Mouse (Mus musculus) stomach, postnatal 0 days (tissue): ENCODE data around the gene Scarf2. TPM values are rescaled to one million over a fixed set of nuclear protein-coding genes. Genes with fewer than 3 reads are reported as not detected.

Source experiments
- ATAC-seq: fragments of 200-750 bp; cut with Nextera tagmentation; 2 replicates; pipeline ENCODE4 v1.8.0; 2017; ENCODE audit not compliant: low FRiP score, low TSS enrichment
- DNase-seq: peaks from one replicate; pipeline ENCODE4 v3.0.0-alpha.2; 2016; ENCODE audit warnings: low spot score
- H3K27ac ChIP-seq: fragments of 300-500 bp; sonication (generic); replicated peaks from 2 replicates; pipeline ENCODE4 v1.5.1; 2014; ENCODE audit warnings: mild to moderate bottlenecking, control low read depth
- H3K27me3 ChIP-seq: fragments of 300-500 bp; sonication (generic); 2 replicates; pipeline ENCODE4 v1.6.1; 2014; ENCODE audit warnings: low read length; ENCODE audit not compliant: control insufficient read depth, insufficient read depth
- H3K36me3 ChIP-seq: fragments of 300-500 bp; sonication (generic); 2 replicates; pipeline ENCODE4 v1.6.1; 2014; ENCODE audit warnings: low read length, mixed read lengths; ENCODE audit not compliant: control insufficient read depth, insufficient read depth
- H3K4me1 ChIP-seq: fragments of 300-500 bp; sonication (generic); replicated peaks from 2 replicates; pipeline ENCODE4 v1.6.1; 2014; ENCODE audit warnings: antibody characterized with exemption; ENCODE audit not compliant: control insufficient read depth, insufficient read depth
- H3K4me2 ChIP-seq: fragments of 300-500 bp; sonication (generic); replicated peaks from 2 replicates; pipeline ENCODE4 v1.6.1; 2014; ENCODE audit warnings: low read depth, mild to moderate bottlenecking, control low read depth, moderate library complexity
- H3K4me3 ChIP-seq: fragments of 300-500 bp; sonication (generic); 2 replicates; pipeline ENCODE4 v1.5.1; 2014; ENCODE audit warnings: low read depth, low read length, control low read depth
- H3K9ac ChIP-seq: fragments of 300-500 bp; sonication (generic); 2 replicates; pipeline ENCODE4 v1.6.1; 2014; ENCODE audit warnings: mild to moderate bottlenecking, low read length, control low read depth, mixed read lengths
- H3K9me3 ChIP-seq: fragments of 300-500 bp; sonication (generic); 2 replicates; pipeline ENCODE4 v1.6.1; 2016; ENCODE audit warnings: low read length; ENCODE audit not compliant: control insufficient read depth
- CTCF ChIP-seq: IDR thresholded peaks from 2 replicates; pipeline ENCODE4 v1.5.1; 2016; ENCODE audit warnings: antibody characterized with exemption, low read depth, mild to moderate bottlenecking, moderate library complexity
- EP300 ChIP-seq: optimal IDR thresholded peaks from 2 replicates; pipeline ENCODE3; 2016; ENCODE audit warnings: antibody characterized with exemption
- WGBS: fragments of 180-500 bp; shearing (Covaris S2); extraction: QIAGEN DNeasy Blood & Tissue Kit; methylation state at CpG from one replicate; pipeline ENCODE4 v1.1.7; 2014; 5-methylcytosine and 5-hydroxymethylcytosine counted together
- polyA plus RNA-seq: library from polyadenylated mRNA; unstranded; fragments of >200 nt; fragmentation: Nextera tagmentation; extraction: Ambion mirVana; gene quantifications from 2 replicates; pipeline ENCODE4 v1.2.1, GENCODE M21; 2015

Gene Scarf2
- polyA plus RNA-seq, 1 experiment from 2014 or later, result 7.8 TPM

- WGBS, result 38% methylated on average over 7 of the region's 7 CpGs
- Histone ChIP-seq H3K4me2 (peak overlapping the region; percentile 50; the same call in 1 of the 2 replicates), H3K27me3 (no peaks in the 10 kb centered on the region; the same call in 1 of the 2 replicates), H3K27ac (no peak overlapping the region), H3K9ac (no peak overlapping the region), H3K4me3 (no peak overlapping the region), H3K36me3 (peaks cover 4% of the 10 kb centered on the region; the same call in 1 of the 2 replicates), H3K4me1 (peaks cover 12% of the 10 kb centered on the region), H3K9me3 (no peaks in the 10 kb centered on the region)
- DNase-seq, result no peak
- no peak for ATAC-seq
- no peak for TF ChIP-seq CTCF
- no peak for TF ChIP-seq EP300
Measured at GRCm38 (mm10) chr16:17804982-17805381, 7.9 kb downstream of the Scarf2 start.

DNA sequence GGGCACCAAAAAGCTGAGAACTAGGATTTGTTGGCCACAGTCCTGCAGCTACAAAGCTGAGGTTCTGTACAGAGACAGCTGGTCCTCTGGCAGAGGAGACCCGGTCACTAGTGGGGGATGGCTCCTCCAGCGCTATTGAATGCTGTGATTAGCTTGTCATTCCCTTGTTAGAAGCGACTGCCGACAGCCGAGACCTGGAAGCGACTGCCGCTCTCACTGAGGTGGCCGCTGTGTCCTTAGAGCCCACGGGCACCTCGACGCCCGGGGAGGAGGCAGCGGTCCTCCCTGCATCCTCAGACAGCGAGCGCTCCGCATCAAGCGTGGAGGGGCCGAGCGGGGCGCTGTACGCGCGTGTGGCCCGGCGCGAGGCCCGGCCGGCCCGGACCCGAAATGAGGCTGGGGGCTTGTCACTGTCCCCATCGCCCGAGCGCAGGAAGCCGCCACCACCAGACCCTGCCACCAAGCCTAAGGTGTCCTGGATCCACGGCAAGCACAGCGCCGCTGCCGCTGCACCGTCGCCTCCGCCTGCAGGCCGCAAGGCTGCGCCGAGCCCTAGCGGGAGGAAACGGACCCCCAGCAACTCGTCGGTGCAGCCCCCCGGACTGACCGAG lies 9.6 kb downstream of the Scarf2 start:
- Histone ChIP-seq H3K27me3 (no peaks in the 10 kb centered on the region; the same call in 1 of the 2 replicates), H3K4me2 (peak overlapping the region; percentile 70), H3K36me3 (peaks cover 4% of the 10 kb centered on the region; the same call in 1 of the 2 replicates), H3K4me3 (peak overlapping the region; percentile 37), H3K27ac (peak overlapping the region; percentile 58; the same call in 1 of the 2 replicates), H3K9ac (peak overlapping the region; percentile 56), H3K9me3 (no peaks in the 10 kb centered on the region), H3K4me1 (peaks cover 12% of the 10 kb centered on the region)
- DNase-seq (no peak), ATAC-seq (no peak)
- no peak for TF ChIP-seq CTCF
- TF ChIP-seq EP300, result no peak
- 30% methylated on average over 41 of the region's 50 CpGs for WGBS

DNA sequence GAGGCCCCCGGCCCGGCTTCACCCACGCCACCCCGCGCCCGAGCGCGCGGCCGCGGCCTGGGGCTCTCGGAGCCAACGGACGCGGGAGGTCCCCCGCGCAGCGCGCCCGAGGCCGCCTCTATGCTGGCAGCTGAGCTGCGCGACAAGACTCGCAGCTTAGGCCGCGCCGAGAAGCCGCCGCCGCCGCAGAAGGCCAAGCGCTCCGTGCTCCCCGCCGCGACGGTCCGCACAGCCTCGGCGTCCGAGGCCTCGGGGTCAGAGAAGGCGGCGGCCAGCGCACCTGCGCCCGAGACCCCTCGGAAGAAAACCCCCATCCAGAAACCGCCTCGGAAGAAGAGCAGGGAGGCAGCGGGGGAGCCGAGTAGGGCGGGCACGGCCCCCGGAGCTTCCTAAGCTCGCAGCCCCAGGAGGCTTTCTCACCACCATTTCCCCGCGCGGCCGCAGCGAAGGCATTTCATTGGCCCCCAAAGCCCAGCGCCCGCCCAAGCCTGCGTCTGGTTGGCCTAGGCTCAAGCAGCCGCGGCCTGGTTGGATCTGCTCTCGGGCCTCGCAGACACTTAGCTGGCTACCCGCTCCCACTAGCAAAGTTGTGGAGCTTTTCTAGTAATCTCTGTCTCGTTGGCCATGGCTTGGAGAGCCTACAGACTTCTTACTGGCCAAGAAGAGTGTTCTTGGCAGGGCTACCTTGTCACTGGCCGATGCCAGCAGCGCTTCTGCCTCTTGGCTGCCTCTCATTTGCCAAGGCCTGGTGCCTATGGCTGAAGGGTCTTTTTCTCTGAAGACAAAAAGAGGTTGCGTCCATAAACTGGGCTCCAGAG lies 10.3 kb downstream of the Scarf2 start:
- DNase-seq, result peak; percentile 86
- no peaks in the 10 kb centered on the region for H3K9me3 ChIP-seq
- H3K4me3 ChIP-seq, result peak overlapping the region; percentile 37
- peak; percentile 58 for ATAC-seq
- TF ChIP-seq CTCF, result no peak
- TF ChIP-seq EP300, result no peak
- peaks cover 12% of the 10 kb centered on the region for H3K4me1 ChIP-seq
- peak overlapping the region; percentile 58; the same call in 1 of the 2 replicates for H3K27ac ChIP-seq
- peaks cover 4% of the 10 kb centered on the region; the same call in 1 of the 2 replicates for H3K36me3 ChIP-seq
- peak overlapping the region; percentile 70 for H3K4me2 ChIP-seq
- WGBS, result 26% methylated on average over 32 of the region's 73 CpGs
- H3K9ac ChIP-seq, result peak overlapping the region; percentile 56
- H3K27me3 ChIP-seq, result no peaks in the 10 kb centered on the region

DNA sequence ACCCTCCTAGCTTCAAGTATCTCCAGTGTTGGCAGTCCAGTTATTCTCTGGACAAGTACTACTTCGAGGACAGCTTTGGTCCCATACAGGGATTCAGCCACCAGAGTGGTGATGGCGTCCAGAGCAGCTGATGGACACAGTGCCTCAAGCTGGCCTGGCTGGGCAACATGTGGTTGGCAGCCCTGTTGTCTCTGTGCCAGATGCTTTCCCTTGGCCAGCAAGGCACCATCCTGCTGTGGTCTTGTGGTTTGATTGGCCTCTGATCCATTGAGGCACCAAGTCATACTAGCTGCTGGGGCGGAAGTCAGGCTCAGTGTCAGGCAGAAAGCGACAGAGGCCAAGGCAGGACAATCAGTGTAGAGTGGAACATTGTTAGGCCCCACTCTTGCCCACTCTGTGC lies 12.0 kb downstream of the Scarf2 start:
- no peak for TF ChIP-seq CTCF
- no peak for TF ChIP-seq EP300
- ATAC-seq, result no peak
- DNase-seq, result no peak
- Histone ChIP-seq H3K9me3 (no peaks in the 10 kb centered on the region), H3K9ac (no peak overlapping the region), H3K36me3 (peaks cover 4% of the 10 kb centered on the region; the same call in 1 of the 2 replicates), H3K4me2 (no peak overlapping the region), H3K27me3 (no peaks in the 10 kb centered on the region), H3K4me3 (no peak overlapping the region), H3K4me1 (peaks cover 8% of the 10 kb centered on the region; the same call in 1 of the 2 replicates), H3K27ac (peak overlapping the region; percentile 56; the same call in 1 of the 2 replicates)
- WGBS, result 82% methylated on average over 4 of the region's 4 CpGs

- Histone ChIP-seq H3K4me1 (0 out of 2 replicates have a peak, but pooled peaks cover 5% of the 10 kb centered on the region), H3K27ac (peak overlapping the region; percentile 56; the same call in 1 of the 2 replicates), H3K4me3 (no peak overlapping the region), H3K4me2 (no peak overlapping the region), H3K9ac (no peak overlapping the region), H3K36me3 (peaks cover 4% of the 10 kb centered on the region; the same call in 1 of the 2 replicates), H3K9me3 (no peaks in the 10 kb centered on the region), H3K27me3 (no peaks in the 10 kb centered on the region)
- DNase-seq (no peak), ATAC-seq (peak; percentile 43; the same call in 1 of the 2 replicates)
- WGBS, result 26% methylated on average over 7 of the region's 7 CpGs
- TF ChIP-seq EP300 (no peak), CTCF (no peak)
Measured at GRCm38 (mm10) chr16:17809711-17810110, 12.6 kb downstream of the Scarf2 start.
